Mouse (Mus musculus) Patski (cell line): ENCODE measurements around the gene Mettl7a1. TPM values are rescaled to one million over a fixed set of nuclear protein-coding genes. Genes with fewer than 3 reads are reported as not detected.
"Not testable (repeated sequence)": the region's sequence is repeated elsewhere in the genome, so short reads cannot be mapped to it uniquely, and the experiment has no call there.

Source experiments
- ATAC-seq: fragments of 100-300 bp; one replicate; pipeline ENCODE4 v1.8.0; 2021
- CTCF ChIA-PET: fragments of 350-600 bp; sonication (Branson Sonifier 250); formaldehyde crosslinking; loops from one replicate; lab custom pipeline; 2022; ENCODE audit warnings: inconsistent platforms; lab: Charles Lee
- POLR2A ChIA-PET: fragments of 350-600 bp; sonication (Branson Sonifier 250); formaldehyde crosslinking; loops from one replicate; lab custom pipeline; 2022; ENCODE audit warnings: antibody characterized with exemption, inconsistent platforms; lab: Charles Lee
- DNase-seq: peaks from one replicate; pipeline ENCODE4 v3.0.0-alpha.2; 2011; ENCODE audit warnings: low read depth, low spot score
- H3K27me3 ChIP-seq: fragments of 371-371 bp; one replicate; pipeline ENCODE4 v1.5.1; 2021
- CTCF ChIP-seq: fragments of 100-300 bp; IDR thresholded peaks from one replicate; pipeline ENCODE4 v1.5.1; 2021
- in situ Hi-C: fragments of 300-500 bp; cut with MboI; formaldehyde crosslinking; loops from 3 replicates; pipeline ENCODE4 v1.11.1; 2018; ENCODE audit warnings: low pct_unique_long_range_greater_than_20kb, mixed read lengths
- polyA plus RNA-seq: library from polyadenylated mRNA; unstranded; gene quantifications from one replicate; pipeline ENCODE4 v1.2.3, GENCODE M21; 2021

Gene Mettl7a1
- 567 TPM for polyA plus RNA-seq

GRCm38 (mm10) chr15:100304019-100304991 lies at the start of gene Mettl7a1:
TSS of gene Mettl7a1 (plus strand) at chr15:100304140.
- in situ Hi-C loops, result loop anchor here (5.0 kb wide), 1 partner anchor 37 kb away; no protein-coding TSS in a partner anchor
- H3K27me3 ChIP-seq, result no peaks in the 10 kb centered on the region
- no peak for TF ChIP-seq CTCF

GRCm38 (mm10) chr15:100256386-100256785 lies 47.6 kb upstream of the Mettl7a1 start:
- in situ Hi-C loops, result no loop called here
- CTCF ChIA-PET, result no interaction called here
- no peaks in the 10 kb centered on the region for H3K27me3 ChIP-seq
- POLR2A ChIA-PET, result no interaction called here
- no peak for ATAC-seq
- DNase-seq, result no peak
- TF ChIP-seq CTCF, result no peak

More at GRCm38 (mm10) chr15:100304019-100304991, at the start of gene Mettl7a1:
- ATAC-seq, result peak; percentile 57
- no peak for DNase-seq
- ChIA-PET POLR2A (interaction anchor here (0.7 to 1.4 kb wide), 3 partner anchors 14 to 67 kb away, joined by 3 to 5 read pairs (median 3); no protein-coding TSS in a partner anchor), CTCF (interaction anchor here (0.9 to 1.8 kb wide), 2 partner anchors 9 to 39 kb away, joined by 3 to 4 read pairs; no protein-coding TSS in a partner anchor)

- no peak for TF ChIP-seq CTCF
- ChIA-PET POLR2A (no interaction called here), CTCF (no interaction called here)
- in situ Hi-C loops, result no loop called here
- DNase-seq (no peak), ATAC-seq (no peak)
- no peaks in the 10 kb centered on the region for H3K27me3 ChIP-seq
Observed at GRCm38 (mm10) chr15:100257305-100257704, 46.6 kb upstream of the Mettl7a1 start.

GRCm38 (mm10) chr15:100258646-100259425 lies 45.1 kb upstream of the Mettl7a1 start:
- DNase-seq, result no peak
- in situ Hi-C loops, result no loop called here
- CTCF ChIA-PET, result interaction anchor here (2.1 kb wide), 1 partner anchor 116 kb away, joined by 6 read pairs; no protein-coding TSS in a partner anchor
- TF ChIP-seq CTCF, result no peak
- no peaks in the 10 kb centered on the region for H3K27me3 ChIP-seq
- POLR2A ChIA-PET, result no interaction called here
- no peak for ATAC-seq

DNA sequence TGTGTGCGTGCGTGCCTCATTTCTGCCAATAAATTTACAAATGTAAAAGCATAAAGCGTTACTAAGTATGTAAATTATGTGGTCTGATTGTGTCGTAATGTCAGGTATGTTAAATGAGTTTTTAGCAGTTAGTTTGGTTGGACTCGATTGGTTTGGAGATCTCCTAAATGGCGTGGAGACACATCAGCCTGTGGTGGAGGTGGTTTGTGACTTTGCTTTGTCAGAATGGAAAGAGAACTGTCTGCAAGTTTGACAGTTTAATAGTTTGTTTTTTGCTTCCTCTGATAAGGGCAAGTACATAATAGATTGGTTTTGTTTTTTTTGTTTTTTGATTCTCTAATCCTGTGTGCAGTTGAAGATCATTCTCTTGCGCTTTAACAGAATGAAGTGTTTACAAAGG lies 43.6 kb upstream of the Mettl7a1 start:
- ATAC-seq, H3K27me3 ChIP-seq, DNase-seq: not testable (repeated sequence)
- ChIA-PET CTCF (interaction anchor here (2.1 kb wide), 1 partner anchor 114 kb away, joined by 6 read pairs; no protein-coding TSS in a partner anchor), POLR2A (interaction anchor here (0.7 kb wide), 1 partner anchor 85 kb away, joined by 4 read pairs; no protein-coding TSS in a partner anchor)
- in situ Hi-C loops, result loop anchor here (10.0 kb wide), 1 partner anchor 64 kb away; no protein-coding TSS in a partner anchor

DNA sequence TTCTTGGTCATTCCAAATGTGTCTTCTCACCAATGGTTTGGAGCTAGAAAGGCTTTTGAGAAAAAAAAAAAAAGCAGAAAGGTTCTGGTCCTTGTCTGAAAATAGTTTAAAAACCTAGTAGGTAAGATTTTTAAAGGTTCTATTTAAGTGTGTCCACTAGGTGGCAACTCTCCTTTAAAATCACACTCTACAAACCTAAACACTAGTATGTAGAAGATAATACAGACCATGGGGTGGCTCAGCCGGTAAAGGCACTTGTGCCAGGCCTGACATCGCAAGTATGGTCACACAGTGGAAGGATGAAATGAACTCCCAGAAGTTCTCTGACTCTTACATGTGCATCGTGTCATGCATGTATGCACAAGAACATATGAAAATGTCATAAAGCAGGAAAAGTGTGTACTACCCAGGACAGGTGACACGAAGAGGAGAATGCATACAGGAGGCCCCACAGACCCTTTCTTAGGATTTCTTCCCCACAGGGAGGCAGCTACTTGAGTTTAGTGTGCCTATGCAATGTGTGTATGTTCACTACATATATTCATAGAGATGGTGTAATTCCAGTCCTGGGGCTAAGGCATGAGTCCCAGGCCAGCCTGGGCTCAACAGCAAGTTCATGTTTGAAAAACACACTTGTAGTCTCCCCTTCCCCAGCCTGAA lies 40.6 kb upstream of the Mettl7a1 start:
- CTCF ChIA-PET, result interaction anchor here (0.7 to 2.5 kb wide), 10 partner anchors 12 to 194 kb away, joined by 3 to 9 read pairs (median 5); no protein-coding TSS in a partner anchor
- ATAC-seq (no peak), DNase-seq (no peak)
- POLR2A ChIA-PET, result interaction anchor here (1.3 kb wide), 1 partner anchor 25 kb away, joined by 3 read pairs; no protein-coding TSS in a partner anchor
- H3K27me3 ChIP-seq, result no peaks in the 10 kb centered on the region
- TF ChIP-seq CTCF, result peak; percentile 57
- in situ Hi-C loops, result loop anchor here (10.0 kb wide), 1 partner anchor 61 kb away; no protein-coding TSS in a partner anchor

GRCm38 (mm10) chr15:100265586-100266325 lies 38.2 kb upstream of the Mettl7a1 start:
- ATAC-seq, result peak; percentile 57
- no peak for DNase-seq
- in situ Hi-C loops, result loop anchor here (5.0 to 10.0 kb wide), 4 partner anchors 37 to 187 kb away; partner anchors contain the start of gene Mettl7a1
- ChIA-PET CTCF (interaction anchor here (0.7 to 1.6 kb wide), 8 partner anchors 10 to 56 kb away, joined by 3 read pairs; partner anchors contain the start of gene Mettl7a1), POLR2A (interaction anchor here (0.6 to 1.1 kb wide), 3 partner anchors 10 to 43 kb away, joined by 3 to 4 read pairs (median 4); no protein-coding TSS in a partner anchor)
- no peaks in the 10 kb centered on the region for H3K27me3 ChIP-seq
- no peak for TF ChIP-seq CTCF

GRCm38 (mm10) chr15:100268916-100269315 lies 35.0 kb upstream of the Mettl7a1 start:
- ChIA-PET POLR2A (interaction anchor here (1.4 kb wide), 1 partner anchor 13 kb away, joined by 3 read pairs; no protein-coding TSS in a partner anchor), CTCF (no interaction called here)
- no peak for ATAC-seq
- in situ Hi-C loops, result loop anchor here (5.0 to 10.0 kb wide), 4 partner anchors 33 to 183 kb away; partner anchors contain the start of gene Mettl7a1
- no peak for TF ChIP-seq CTCF
- DNase-seq, result no peak
- H3K27me3 ChIP-seq, result no peaks in the 10 kb centered on the region
